Mouse (Mus musculus): ENCODE data around the gene Lhpp.

Gene Lhpp

GRCm38 (mm10) chr7:132747096-132747495, 136.7 kb downstream of the Lhpp start:
- DNase-seq = no peak

DNA sequence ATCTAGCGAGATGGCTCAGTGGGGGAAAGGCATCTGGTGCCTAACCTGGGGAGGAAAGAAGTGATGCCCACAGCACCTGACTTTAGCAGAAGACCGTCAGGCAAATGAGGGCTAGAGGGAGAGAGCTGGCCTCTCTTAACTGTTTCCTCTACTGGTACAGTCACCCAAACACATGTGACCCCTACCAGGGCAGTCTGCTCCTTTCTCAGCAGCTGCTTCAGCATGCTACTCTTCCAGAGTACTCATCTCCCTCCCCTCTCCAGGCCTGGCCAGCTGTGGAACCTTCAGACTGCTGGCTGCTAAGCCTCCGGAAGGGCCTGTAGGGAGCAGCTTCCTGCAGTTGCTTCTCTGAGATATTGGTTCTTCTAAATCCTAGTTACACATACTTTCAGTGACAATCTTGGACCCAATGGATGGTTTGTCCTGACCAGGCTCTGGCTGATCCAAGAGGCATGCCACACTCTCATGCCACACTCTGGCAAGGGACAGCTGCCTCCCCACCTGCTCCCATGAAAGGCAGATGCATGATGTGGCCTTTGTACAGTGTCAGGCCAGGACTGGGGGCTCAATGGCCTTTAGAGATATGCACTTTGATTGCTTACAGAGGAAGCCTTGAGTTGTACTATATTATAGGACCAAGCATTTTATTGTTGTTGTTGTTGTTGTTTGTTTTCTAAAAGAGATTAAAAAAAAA, 137.8 kb downstream of the Lhpp start:
- peak; percentile 26 for DNase-seq

DNA sequence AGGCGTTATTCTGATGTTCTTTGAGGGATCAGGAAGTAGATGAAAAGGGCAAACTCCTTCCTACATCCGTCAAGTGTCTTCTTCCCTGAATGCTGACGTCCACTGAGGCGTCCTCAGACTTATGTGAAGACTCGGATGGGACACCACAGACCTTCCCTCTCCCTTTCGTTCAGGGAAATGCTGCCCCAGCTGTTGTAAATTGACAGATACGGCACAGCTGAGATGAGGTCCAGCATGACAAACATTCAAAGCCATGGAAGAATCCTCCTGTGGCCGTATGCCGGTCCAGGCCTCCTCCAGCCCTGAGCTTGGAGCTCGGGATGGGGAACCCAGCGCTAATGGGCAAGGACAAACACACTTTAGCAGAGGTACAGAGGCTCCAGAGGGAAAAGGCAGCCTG, 139.1 kb downstream of the Lhpp start:
- DNase-seq = no peak

DNA sequence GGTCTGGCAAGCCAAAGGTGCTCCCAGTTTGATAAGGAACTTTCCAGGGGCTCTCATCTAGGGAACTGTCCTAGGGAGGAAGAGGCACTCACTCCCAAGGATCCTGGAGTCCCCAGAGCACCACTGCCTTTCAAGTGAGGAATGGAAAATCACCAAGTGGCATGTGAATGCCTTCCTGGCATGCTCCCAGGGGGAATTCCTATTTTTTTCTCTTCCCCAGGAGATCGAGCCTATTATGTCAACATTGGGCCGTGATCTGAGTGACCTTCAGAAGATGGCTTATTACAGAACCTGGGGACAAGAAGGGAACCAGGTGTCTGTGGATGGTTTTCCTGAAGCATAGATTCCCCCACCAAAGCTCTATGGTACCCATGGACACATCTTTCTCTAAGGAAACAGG, 141.3 kb downstream of the Lhpp start:
- DNase-seq = peak; percentile 38

DNA sequence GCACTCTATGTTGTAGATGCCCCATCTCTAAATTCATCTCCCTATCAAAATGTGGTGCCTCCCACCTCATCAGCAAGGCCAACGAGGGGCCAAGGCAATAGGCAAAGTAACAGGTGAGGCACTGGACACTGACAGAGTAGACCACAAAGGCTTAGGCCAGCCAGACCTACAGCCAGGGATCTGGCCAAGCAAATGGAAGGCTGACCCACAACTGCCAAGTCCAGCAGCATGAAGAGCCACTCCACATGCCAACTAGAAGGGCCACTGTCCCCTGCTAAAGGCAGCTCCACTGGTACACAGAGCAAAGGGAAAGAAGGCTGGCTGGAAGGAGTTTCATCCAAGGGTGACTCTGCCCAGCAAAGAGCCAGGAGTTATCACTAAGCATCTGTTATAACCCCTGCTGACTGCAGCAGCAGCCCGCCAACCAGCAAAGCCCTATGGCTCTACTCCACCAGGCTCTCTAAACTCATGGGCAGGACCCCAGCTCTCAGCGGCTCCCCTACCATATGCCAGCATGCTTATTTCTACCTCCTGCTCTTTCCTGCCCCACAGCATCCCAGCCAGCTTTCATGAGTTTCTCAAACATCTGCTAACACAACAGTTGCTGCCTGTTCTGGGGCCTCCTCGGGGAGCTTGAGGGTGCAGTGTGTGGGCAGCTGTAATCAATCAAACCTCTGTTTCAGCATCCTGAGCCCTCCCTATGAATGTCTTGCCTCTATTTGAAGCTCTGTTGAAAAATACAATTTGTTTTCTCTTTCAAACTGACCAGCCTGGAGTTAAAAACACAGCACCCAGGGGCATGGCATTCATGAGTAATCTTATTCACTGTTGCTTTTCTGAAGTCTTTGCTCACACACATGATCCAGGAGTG, 143.3 kb downstream of the Lhpp start:
- DNase-seq = no peak

- DNase-seq = peak; percentile 65
Measured at GRCm38 (mm10) chr7:132754389-132754750, 143.9 kb downstream of the Lhpp start.

Measured in lung, postnatal 10 days (tissue).